Comparison of ENCODE assay signal across 36 mouse cellular contexts in the genomic region with DNA sequence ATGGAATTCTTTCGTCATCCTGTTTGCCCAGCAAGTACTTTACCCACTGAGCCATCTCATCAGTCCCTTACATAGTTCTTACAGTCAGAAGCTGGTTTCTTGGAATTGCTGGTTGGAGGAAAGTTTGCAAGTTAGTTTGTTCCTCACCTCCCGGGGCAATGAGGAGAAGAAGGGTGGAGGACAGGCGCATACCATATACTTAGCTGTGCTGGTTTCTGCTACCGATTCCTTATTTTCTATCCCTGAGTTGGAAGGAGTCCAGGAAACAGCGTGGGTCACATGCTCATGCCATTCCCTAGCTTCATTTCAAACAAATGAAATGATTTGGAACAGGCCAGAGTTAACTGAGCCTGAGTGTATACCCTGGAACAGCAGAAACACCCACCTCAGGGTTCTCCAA. TPM values are rescaled to one million over a fixed set of nuclear protein-coding genes. Genes with fewer than 3 reads are reported as not detected.
DNase-seq lines count a peak whose midpoint lies in the region; ATAC-seq and TF ChIP-seq lines count a peak whose summit lies in the region.
"Had no signal": no experiment of that assay in that cellular context is flagged by ENCODE, and none has a peak within 500 bp of the region (broad histone marks: within the 10 kb centered on the region; RNA-seq: fewer than 3 reads in every experiment).

No protein-coding gene starts in this region.

- H3K9ac ChIP-seq in heart, embryonic 13.5 days: 0 out of 2 replicates have a peak overlapping the region, but pooled peaks have one; percentile 19
- H3K9ac ChIP-seq: forebrain, embryonic 13.5 days; liver, embryonic 12.5 days; neural tube, embryonic 13.5 days had no signal

- no peaks in the 10 kb centered on the region for H3K9me3 ChIP-seq in heart, embryonic 13.5 days
- H3K9me3 ChIP-seq: forebrain, embryonic 13.5 days; hindbrain, embryonic 10.5 days; liver, embryonic 12.5 days; midbrain, embryonic 10.5 days; neural tube, embryonic 13.5 days had no signal

- H3K27ac ChIP-seq in heart, embryonic 13.5 days (replicated peaks): 0 out of 2 replicates have a peak overlapping the region, but pooled peaks have one; percentile 36
- H3K27ac ChIP-seq in testis, adult 2 months (ENCODE audit: control insufficient read depth, insufficient read depth, low read depth, low read length): peak overlapping the region; percentile 36; the same call in 1 of the 2 replicates
- H3K27ac ChIP-seq: forebrain, embryonic 13.5 days; hindbrain, embryonic 10.5 days; left cerebral cortex, adult 2 months; liver, embryonic 12.5 days; midbrain, embryonic 10.5 days; neural tube, embryonic 13.5 days had no signal

- H3K4me2 ChIP-seq in heart, embryonic 13.5 days: 0 out of 2 replicates have a peak overlapping the region, but pooled peaks have one; percentile 4
- H3K4me2 ChIP-seq: forebrain, embryonic 13.5 days; liver, embryonic 12.5 days; neural tube, embryonic 13.5 days had no signal

- peaks cover 45% of the 10 kb centered on the region for H3K4me1 ChIP-seq in heart, embryonic 13.5 days
- no peaks in the 10 kb centered on the region for H3K4me1 ChIP-seq in testis, adult 2 months (ENCODE audit: control insufficient read depth, insufficient read depth, low read length)
- H3K4me1 ChIP-seq: forebrain, embryonic 13.5 days; midbrain, embryonic 10.5 days; neural tube, embryonic 13.5 days had no signal

- no peaks in the 10 kb centered on the region for H3K36me3 ChIP-seq in heart, embryonic 13.5 days
- H3K36me3 ChIP-seq in testis, adult 2 months (ENCODE audit: control insufficient read depth, insufficient read depth, low read length): no peaks in the 10 kb centered on the region
- H3K36me3 ChIP-seq: hindbrain, embryonic 10.5 days; liver, embryonic 12.5 days; midbrain, embryonic 10.5 days; neural tube, embryonic 13.5 days had no signal

- ATAC-seq in heart, embryonic 13.5 days (ENCODE audit: extremely low read depth, insufficient number of reproducible peaks, low FRiP score, low TSS enrichment): no peak
- ATAC-seq: forebrain, embryonic 13.5 days; hindbrain, embryonic 16.5 days; liver, embryonic 12.5 days; midbrain, embryonic 16.5 days had no signal

- TF ChIP-seq CTCF in testis, adult 2 months (IDR thresholded peaks at IDR 0.05; ENCODE audit: control insufficient read depth, insufficient read depth, insufficient replicate concordance, low read depth, low read length): no peak

- H3K27me3 ChIP-seq in heart, embryonic 13.5 days (replicated peaks): no peaks in the 10 kb centered on the region
- no peaks in the 10 kb centered on the region for H3K27me3 ChIP-seq in testis, adult 2 months (ENCODE audit: control insufficient read depth, insufficient read depth, low read length)
- H3K27me3 ChIP-seq: neural tube, embryonic 13.5 days had no signal

- no peak for DNase-seq in heart, adult 18-20 months
- DNase-seq in kidney, adult 9 months: peak; percentile 19
- no peak for DNase-seq in kidney, postnatal 25 days
- DNase-seq in testis, postnatal 10 days (ENCODE audit: low spot score): no peak
- DNase-seq in spleen, postnatal 36 days (ENCODE audit: low spot score in 2 of 2): no peak
- no peak for DNase-seq in MN1 (ENCODE audit: low spot score)
- DNase-seq: adrenal gland, adult 2 months; cerebellum, adult 11 months; cerebellum, postnatal 10 days; gastrocnemius, adult 2 months; kidney, adult 8-10 months; kidney, postnatal 4 days; retina, postnatal 1 day; right cerebral cortex, postnatal 25 days; spleen, adult 18-20 months; thymus, adult 18-20 months; thymus, postnatal 4 days had no signal

- TF ChIP-seq POLR2A in testis, adult 2 months (IDR thresholded peaks at IDR 0.05; ENCODE audit: control insufficient read depth, low read depth, low read length): no peak

- 52% methylated on average over 5 of the region's 5 CpGs for WGBS in heart, embryonic 13.5 days

- no peak overlapping the region for H3K4me3 ChIP-seq in heart, embryonic 13.5 days
- H3K4me3 ChIP-seq in testis, adult 2 months (ENCODE audit: control insufficient read depth, low read depth, low read length): no peak overlapping the region
- H3K4me3 ChIP-seq: forebrain, embryonic 13.5 days; gastrocnemius, adult 2 months; hindbrain, embryonic 10.5 days; left cerebral cortex, adult 2 months; liver, embryonic 12.5 days; midbrain, embryonic 10.5 days; myocyte; neural tube, embryonic 13.5 days had no signal

RNA-seq across cellular contexts. Expression of a gene that starts 5.2 kb away (rescaled TPM):
- polyA plus RNA-seq in heart, embryonic 13.5 days (2015; fragmentation: Nextera tagmentation; extraction: Ambion mirVana): 36.6 and 46.5 TPM in 2 replicates
- total RNA-seq in heart, adult 18-20 months (2021): 10 to 100 TPM; 18.7 to 34.2 TPM
- polyA plus RNA-seq in testis, adult 2 months (2012; rRNA removed): 12.2 and 16.6 TPM in 2 replicates

RNA-seq across cellular contexts. Expression of a gene that starts 7.8 kb away (rescaled TPM):
- 37.2 and 43.0 TPM in 2 replicates for polyA plus RNA-seq in heart, embryonic 13.5 days (2015; fragmentation: Nextera tagmentation; extraction: Ambion mirVana)
- total RNA-seq in heart, adult 18-20 months (2021): 10 to 100 TPM; 23.0 to 23.1 TPM
- polyA plus RNA-seq in testis, adult 2 months (2012; rRNA removed): 26.1 and 26.4 TPM in 2 replicates

RNA-seq across cellular contexts. Expression of a gene that starts 11.8 kb away (rescaled TPM):
- polyA plus RNA-seq in heart, embryonic 13.5 days (2015; fragmentation: Nextera tagmentation; extraction: Ambion mirVana): 8.7 and 11.7 TPM in 2 replicates
- 10 to 100 TPM in 1 of 2 experiments, 1 to 10 TPM in 1; 3.7 to 11.1 TPM for total RNA-seq in heart, adult 18-20 months (2021)
- polyA plus RNA-seq in testis, adult 2 months (2012; rRNA removed): 5.0 and 5.6 TPM in 2 replicates
- total RNA-seq: ES-E14 had no signal

RNA-seq across cellular contexts. Expression of a gene that starts 24.6 kb away (rescaled TPM):
- polyA plus RNA-seq in heart, embryonic 13.5 days (2015; fragmentation: Nextera tagmentation; extraction: Ambion mirVana): not detected in 2 replicates
- not detected for total RNA-seq in heart, adult 18-20 months (2021)
- 97.8 and 104 TPM in 2 replicates for polyA plus RNA-seq in testis, adult 2 months (2012; rRNA removed)
- total RNA-seq: adrenal gland, adult 2 months; adrenal gland, postnatal 4 days; gastrocnemius, adult 2 months; gastrocnemius, postnatal 4 days; layer of hippocampus, postnatal 10 days; left cerebral cortex, adult 2 months; left cerebral cortex, postnatal 36 days had no signal
- polyA plus RNA-seq: adrenal gland, adult 2 months; cortical plate, adult 2 months; embryonic facial prominence, embryonic 11.5 days; forebrain, embryonic 13.5 days; heart, embryonic 16.5 days; hindbrain, embryonic 10.5 days; hindbrain, embryonic 16.5 days; liver, embryonic 12.5 days; midbrain, embryonic 10.5 days; midbrain, embryonic 16.5 days; myocyte; neural tube, embryonic 13.5 days had no signal

RNA-seq across cellular contexts. Expression of a gene that starts 37.0 kb away (rescaled TPM):
- polyA plus RNA-seq in heart, embryonic 13.5 days (2015; fragmentation: Nextera tagmentation; extraction: Ambion mirVana): 8.9 and 17.9 TPM in 2 replicates
- total RNA-seq in heart, adult 18-20 months (2021): 10 to 100 TPM in 1 of 2 experiments, 1 to 10 TPM in 1; 9.4 to 10.7 TPM
- 16.5 and 17.0 TPM in 2 replicates for polyA plus RNA-seq in testis, adult 2 months (2012; rRNA removed)
